Mouse (Mus musculus): ENCODE data around the gene Abca2.
A peak's percentile ranks its signal among the peaks of the same experiment; 100 is the strongest.

Gene Abca2

DNA sequence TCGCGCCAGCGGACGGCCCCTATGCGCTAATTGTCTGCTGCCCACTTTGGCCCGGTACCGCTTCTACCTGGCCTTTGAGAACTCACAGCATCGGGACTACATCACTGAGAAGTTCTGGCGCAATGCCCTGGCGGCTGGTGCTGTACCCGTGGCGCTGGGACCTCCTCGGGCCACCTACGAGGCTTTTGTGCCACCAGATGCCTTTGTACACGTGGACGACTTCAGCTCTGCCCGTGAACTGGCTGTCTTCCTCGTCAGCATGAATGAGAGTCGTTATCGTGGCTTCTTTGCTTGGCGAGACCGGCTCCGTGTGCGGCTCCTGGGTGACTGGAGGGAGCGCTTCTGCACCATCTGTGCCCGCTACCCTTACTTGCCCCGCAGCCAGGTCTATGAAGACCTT, 3.0 kb upstream of the Abca2 start:
- no peak for DNase-seq (ENCODE audit: low read depth, low spot score)

DNA sequence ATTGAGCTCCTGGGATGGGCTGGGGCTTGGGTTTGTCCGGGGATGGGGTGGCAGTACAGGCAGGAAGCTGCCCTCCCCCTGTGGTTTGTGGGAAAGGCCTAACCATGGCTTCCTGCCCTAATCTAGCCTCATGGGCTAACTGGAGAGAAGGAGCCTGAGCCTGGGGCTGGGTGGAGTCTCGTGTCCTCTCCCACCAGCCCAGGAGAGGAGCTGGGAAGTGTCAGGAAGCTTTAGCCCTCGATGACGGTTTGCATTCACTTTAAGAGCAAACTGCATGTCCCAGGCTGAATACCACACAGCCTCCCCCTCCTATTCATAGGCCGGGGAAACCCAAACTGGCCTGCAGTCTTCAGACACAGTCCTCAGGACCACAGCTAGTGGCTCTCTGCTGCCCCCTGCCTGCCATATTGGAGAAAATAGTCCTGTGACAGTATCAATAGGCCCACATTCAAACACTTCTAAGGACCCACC, 1.7 kb upstream of the Abca2 start:
- DNase-seq (ENCODE audit: low read depth, low spot score) = peak; percentile 63

DNA sequence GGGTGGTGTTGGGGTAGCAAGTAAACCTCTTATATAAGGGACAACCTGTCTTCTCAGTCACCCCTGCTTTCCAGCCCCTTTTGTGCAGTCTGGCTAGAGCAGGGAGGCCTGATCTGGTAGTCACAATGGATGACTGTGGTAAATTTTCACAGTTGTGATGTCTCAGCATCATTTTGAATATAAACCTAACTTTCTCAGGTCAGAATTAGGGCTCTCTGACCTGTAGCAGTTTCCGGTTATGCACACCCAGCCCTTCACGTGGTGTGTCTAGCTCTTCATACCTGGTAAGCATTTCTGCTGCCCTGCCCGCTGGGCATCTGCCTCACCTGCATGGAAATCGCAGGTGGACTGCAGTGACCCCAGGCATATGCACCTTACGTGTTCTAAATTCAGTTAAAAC, 1.2 kb upstream of the Abca2 start:
- no peak for DNase-seq (ENCODE audit: low read depth, low spot score)

DNA sequence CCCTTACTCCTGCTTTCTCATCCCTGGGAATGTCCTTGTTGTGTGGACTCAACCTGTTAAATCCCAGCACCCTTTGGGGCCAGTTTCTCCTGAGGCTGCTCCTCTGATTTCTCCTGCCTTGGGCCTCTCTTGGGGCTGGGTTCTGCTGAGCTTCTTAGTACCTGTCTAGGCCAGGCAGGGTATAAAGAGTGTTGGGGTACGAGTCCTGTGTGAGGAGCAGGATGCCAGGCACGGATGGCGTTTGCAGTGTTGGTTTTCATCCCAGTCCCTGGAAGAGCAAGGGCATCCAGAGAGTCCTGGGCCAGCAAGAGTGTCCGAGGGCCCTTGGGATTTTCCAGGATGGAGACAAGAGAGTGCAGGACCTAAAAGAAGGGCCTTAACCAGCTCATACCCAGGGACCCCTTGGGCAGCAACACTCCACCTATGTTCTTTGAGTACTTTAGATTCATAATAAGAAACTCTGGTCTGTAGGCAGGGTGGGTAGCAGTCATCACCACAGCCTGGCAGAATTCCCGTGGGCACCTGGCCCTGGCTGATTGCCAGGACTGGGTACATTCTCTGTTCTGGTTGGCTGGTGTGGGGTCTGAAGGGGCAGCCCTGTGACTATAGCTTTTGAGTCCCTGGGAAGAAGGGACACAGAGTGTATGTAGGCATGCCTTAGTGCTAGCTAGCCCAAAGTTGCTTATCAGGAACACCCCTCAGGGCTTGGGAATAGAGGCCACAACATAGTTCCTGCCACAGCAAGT, 1.1 kb downstream of the Abca2 start:
- DNase-seq (ENCODE audit: low read depth, low spot score) = no peak

DNA sequence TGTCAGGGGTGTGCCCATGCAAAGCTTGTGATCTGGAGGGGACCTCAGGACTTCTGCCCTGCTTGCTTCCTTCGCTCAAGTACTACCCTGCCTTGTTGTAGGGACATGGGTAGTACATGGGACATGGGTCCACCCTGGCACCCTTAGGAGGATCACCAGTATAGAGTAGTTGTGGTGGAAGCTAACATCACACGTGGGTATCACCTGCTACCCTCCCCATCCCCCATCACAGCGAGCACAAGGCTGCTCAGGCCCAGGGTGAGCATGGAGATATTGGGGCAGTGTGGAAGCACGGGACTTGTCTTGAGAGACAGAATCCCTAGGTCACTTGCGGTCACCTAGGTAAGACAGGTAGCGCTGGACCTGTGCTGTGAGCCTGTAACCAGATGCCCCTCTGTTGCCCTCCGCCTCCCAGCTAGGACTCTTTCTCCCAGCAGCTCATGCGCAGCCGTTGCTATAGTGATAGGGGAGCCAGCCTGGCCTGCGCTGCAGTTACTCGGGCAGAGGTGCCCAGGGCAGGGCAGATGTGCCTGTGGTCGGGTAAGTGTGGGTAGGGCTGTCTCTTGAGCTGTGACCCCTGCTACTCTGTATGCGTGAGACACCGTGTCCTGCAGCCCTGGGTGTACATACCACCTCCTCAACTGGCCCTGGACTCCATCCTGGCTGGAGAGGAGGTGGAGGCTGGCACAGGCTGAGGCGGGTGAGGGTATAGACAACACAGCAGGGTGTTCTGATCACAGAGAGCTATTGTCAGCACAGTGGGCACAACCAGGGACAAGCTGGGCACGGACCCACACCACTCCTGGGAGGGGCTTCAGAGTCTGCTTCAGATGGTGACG, 2.1 kb downstream of the Abca2 start:
- no peak for DNase-seq (ENCODE audit: low read depth, low spot score)

DNA sequence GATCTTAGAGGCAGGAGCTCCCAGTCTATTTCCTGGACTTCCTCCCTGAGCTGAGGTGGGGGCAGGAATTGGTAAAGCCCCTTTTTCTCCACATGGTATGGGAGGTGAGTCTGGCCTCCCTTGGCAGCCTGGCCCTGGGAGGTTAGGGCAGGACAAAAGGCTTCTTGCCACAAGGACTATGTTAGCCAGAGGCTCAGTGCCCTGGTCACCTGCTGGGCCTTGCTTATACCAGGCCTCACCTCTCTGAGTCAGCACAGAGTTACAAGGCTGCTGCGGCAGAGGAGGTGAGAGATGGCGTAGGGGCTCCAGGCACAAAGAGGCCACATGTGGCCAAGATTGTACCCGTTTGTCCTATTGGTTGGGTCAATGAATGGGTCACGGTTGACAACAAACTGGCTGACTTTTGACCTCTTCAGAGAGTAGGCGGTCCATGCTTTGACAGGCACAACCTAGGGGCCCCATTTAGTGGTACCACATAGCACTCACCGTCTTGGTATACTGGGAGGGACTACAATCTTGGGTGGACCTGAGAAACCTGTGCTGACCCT, 2.9 kb downstream of the Abca2 start:
- no peak for DNase-seq (ENCODE audit: low read depth, low spot score)

DNA sequence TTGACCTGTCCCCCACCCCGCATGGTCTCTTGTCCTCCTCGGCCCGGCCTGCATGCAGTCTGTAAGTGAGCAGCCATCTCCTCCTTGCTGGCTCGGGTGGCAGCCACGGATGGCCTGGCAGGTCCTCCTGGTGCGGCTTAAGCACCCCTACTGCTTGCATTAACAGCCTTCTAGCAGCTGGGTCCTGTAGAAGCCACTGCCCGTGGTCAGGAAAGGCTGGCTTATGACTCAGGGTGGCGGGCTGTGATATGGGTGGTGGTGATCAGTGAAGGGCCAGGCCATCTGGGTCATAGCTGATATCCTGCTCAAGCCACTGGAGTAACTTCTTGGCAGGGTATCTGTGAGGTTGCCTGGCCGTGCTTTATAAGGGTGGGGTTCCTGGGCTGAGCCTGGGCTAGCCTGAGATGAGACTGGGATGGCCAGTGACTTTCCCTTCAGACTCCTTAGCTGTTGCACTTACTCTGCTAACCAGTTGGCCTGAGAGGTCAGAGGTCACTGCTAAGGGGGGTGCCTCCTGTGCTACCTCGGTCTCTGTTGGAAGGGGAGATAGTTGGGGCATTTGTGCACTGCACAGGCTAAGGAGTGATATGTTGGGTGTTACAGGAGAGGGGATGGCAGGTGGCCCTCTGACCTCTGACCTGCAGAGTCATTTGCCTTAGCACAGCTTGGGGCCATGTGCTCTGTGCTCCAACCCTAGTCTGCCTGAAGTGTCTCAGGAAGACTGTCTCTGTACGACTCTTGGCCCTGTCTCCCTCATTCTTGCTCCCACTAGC, 4.0 kb downstream of the Abca2 start:
- DNase-seq (ENCODE audit: low read depth, low spot score) = no peak

DNA sequence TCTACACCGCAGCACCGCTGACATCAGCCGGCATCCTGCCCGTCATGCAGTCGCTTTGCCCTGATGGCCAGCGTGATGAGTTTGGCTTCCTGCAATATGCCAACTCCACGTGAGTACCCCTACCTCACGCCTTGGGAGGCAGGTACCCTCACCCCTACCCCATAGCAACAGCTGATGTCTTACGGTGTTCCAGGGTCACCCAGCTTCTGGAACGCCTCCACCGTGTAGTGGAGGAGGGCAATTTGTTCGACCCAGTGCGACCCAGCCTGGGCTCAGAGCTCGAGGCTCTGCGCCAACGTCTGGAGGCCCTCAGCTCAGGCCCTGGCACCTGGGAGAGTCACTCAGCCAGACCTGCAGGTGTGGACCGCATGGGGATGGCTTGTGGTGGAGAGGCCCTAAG, 4.6 kb downstream of the Abca2 start:
- no peak for DNase-seq (ENCODE audit: low read depth, low spot score)

DNA sequence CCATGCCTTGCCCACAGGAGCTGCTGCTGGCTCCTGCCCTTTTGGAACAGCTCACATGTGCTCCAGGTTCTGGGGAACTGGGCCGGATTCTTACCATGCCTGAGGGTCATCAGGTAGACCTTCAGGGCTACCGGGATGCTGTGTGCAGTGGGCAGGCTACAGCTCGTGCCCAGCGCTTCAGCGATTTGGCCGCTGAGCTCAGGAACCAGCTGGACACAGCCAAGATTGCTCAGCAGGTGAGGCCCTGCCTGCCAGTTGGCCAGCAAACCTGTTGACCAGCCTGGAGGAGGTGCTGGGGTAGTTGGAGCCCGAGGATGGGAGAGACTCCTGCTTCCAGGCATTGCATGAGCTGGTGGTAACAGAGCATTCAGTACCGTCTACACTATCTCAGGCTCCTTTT, 5.8 kb downstream of the Abca2 start:
- no peak for DNase-seq (ENCODE audit: low read depth, low spot score)

DNA sequence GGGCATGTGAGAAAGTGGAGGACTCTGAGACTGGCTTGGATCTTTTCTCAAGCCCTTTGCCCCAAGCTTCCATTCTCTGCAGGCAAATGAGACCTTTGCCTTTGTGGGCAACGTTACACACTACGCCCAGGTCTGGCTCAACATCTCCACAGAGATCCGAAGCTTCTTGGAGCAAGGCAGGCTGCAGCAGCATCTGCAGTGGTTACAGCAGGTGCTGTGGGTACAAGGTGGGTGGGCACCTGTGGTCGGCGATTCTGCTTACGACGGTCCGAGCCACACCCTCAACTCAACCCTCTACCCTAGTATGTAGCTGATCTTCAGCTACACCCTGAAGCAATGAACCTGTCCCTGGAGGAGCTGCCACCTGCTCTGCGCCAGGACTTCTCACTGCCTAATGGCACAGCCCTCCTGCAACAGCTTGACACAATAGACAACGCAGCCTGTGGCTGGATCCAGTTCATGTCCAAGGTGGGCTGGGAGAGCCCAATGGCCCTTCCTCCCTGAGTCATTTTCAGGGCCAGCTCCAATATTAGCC, 7.8 kb downstream of the Abca2 start:
- no peak for DNase-seq (ENCODE audit: low read depth, low spot score)

DNA sequence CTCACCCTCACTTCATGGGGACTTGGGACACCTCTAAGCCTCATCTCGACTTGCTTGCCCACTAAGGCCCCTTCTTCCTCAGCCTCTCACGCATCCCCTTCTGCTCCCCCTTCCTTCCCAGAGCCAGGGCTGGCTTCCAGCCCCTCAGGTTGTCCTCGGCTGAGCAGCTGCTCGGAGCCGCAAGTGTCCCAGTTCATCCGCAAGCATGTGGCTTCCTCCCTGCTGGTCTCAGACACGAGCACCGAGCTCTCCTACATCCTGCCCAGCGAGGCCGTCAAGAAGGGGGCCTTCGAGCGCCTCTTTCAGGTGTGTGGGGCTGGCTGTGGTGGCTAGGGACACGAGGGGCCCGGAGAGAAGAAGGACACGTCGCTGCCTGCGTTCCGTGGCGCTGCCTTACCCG, 12.6 kb downstream of the Abca2 start:
- DNase-seq (ENCODE audit: low read depth, low spot score) = no peak

DNA sequence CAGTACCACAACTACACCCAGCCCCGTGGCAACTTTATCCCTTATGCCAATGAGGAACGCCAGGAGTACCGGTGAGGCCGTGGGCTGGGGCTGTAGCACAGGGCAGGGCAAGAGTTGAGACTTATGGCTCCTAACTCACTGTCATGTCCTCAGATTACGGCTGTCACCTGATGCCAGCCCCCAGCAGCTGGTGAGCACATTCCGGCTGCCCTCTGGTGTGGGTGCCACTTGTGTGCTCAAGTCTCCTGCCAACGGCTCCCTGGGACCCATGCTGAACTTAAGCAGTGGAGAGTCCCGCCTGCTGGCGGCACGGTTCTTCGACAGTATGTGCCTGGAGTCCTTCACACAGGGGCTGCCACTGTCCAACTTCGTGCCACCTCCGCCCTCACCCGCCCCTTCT, 14.2 kb downstream of the Abca2 start:
- no peak for DNase-seq (ENCODE audit: low read depth, low spot score)

DNA sequence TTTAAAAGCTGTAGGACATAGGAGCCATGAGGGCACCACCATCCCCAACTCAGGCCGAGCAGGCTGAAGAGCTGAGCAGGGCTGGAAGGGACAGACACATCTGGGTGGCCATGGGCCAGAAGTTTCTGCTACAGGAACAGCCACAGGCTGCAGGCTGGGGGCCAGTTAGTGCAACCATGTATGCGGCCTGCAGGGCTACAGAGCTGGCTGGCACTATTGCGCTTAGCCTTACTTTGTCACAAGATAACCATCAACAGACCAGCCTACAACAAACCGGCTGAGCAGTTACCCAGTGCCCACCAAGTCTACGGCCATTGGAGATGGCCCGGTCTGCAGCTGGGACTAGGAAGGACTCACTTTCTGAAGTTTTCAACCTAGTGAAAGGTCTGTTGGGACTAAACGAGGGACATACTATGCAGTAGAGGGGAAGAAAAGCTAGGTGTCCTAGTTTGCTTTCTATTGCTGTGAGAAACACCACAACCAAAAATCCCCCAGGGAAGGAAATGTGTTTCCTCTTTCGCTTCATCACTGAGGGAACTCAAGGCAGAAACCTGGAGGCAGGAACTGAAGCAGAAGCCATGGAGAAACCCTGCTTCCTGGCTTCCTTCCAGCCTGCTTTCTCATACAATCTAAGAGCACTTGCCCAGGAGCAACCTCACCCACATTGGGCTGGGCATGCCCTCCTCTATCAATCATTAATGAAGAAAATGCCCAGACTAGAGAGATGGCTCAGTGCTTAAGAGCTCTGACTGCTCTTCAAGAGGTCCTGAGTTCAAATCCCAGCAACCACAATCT, 22.5 kb downstream of the Abca2 start:
- no peak for DNase-seq (ENCODE audit: low read depth, low spot score)

DNA sequence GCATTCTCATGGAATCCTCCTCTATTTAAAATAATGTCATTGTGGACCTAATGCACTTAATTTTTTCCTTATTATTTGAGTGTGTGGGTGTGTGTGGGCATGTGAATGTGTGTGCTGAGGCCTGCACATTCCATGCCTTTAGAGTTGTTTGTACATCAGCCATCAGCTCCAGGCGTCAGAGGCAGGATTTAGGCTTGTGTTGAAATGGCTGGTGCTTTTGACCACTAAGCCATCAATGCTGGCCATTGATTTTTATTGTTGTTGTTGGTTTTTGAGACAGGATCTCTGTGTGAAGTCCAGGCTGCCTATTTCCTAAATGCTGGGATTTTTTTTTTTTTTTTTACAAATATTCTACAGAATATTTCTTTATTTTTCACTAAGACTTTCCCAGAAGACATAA, 24.4 kb downstream of the Abca2 start:
- no peak for DNase-seq (ENCODE audit: low read depth, low spot score)

DNA sequence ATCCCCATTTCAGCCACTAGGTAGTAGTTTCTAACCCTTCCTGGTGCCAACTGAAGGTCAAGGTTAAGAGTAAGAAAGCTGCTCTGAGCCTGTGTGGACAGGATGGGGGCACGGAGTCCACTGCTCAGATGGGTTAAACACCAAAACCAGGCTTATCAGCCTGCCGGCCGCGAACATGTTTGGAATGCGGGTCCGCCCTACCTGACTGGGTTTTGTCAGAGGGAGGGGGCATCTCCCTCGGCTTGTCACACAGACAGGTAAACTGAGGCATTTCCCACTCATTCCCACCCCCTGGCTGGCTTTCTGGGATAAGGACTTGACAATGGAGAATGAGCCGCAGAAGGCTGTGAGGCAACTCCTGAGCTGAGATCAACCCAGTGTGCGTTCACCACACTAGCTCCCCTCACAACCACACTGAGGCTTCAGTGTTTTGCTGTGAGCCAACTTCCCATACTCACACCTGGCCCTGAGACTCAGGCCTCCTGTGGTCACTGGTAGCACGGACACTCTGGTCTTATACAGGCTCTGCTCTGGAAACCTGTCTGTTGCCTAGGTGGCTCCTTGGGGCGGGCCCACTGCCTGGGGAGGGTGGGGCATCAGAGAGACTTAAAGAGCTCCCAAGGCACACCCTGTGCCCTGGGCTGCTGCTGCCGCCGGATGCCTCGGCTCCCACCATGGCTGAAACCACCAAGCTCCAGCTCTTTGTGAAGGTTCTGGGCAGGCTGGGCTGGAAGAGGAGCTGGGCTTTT, 27.9 kb downstream of the Abca2 start, which contains the start of gene Clic3:
Gene Clic3, plus strand, starts transcription at position 634 of the 749 bp plus-strand sequence.
- no peak for DNase-seq (ENCODE audit: low read depth, low spot score)

DNA sequence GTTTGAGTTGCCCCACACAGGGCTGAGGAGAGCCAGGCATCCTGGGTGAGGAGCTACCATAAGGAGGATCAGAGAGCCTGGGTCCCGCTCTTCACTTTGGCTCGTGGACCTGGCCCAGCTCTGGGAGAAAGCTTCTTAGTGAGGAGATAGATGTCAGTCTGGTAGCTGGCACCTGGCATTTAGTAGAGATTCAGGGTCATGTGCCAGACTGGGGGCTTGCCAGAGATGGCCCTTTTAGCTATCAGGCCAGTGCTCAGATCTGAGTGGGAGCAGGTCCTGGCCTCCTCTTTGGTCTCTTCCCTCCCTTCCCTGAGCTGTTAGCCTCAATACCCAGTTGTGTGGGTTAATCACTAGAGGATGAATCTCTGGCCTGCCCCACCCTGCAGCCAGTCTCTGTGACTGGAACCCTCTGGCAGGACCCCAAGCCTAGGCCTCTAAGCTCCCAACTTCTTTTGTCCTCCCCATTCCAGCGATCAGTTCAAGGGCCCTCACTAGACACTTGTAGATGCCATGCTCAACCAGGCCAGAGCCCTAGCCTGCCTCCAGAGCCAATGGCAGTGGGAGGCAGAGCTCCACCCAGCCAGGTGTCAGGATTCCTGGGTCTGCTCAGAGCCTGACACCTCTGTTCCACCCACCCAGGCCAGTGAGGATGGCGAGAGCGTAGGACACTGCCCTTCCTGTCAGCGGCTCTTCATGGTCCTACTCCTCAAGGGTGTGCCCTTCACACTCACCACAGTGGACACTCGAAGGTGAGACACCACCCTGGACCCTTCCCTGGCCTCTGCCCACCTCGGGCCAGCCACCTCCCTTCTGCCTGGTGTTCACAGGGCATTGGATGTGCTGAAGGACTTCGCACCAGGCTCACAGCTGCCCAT, 28.8 kb downstream of the Abca2 start:
- no peak for DNase-seq (ENCODE audit: low read depth, low spot score)

DNA sequence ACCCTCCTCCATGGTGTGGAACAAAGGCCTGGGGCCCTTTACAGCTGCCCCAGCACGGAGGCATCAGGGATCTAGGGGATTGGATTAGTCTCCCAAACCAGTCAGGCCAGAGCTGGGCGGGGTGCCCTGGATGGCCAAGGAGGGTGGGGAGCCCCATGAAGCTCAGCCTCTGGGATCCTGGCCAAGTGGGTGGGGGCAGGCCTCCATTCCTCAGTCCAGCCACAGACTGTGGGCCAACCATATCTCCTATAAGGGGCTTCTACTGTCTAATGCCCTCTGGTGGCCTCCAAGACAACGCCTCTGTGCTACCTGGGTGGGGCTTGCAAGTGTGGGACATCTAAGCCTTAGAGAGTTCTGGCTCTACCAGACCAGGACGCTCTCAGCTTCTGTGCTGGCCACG, 30.4 kb downstream of the Abca2 start:
- DNase-seq (ENCODE audit: low read depth, low spot score) = no peak

DNA sequence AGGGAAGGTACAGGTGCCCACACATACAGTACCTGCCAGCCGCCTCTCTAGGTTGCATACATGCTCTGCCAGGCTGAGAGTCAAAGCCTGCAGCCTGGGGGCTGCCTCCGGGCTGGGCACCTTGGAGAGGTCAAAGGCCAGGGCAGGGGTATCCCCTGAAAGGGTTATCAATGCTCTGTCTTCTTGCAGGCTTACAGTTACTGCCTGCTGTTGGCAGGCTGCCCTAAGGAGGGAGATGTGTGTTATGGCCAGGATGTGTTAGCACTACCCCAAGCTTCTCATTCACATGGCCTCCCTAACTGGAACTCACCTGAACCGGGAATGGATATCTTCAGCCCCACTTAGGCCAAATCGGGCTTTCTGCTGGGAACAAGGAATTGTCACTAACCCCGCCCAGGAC, 31.6 kb downstream of the Abca2 start:
- DNase-seq (ENCODE audit: low read depth, low spot score) = no peak
